Mouse (Mus musculus) heart, embryonic 14.5 days (tissue): ENCODE data around the gene Elmo1. TPM values are rescaled to one million over a fixed set of nuclear protein-coding genes. Genes with fewer than 3 reads are reported as not detected.

Experiments used
- ATAC-seq: fragments of 200-750 bp; cut with Nextera tagmentation; 2 replicates; pipeline ENCODE4 v1.8.0; 2017; ENCODE audit warnings: low read depth, moderate TSS enrichment; ENCODE audit not compliant: insufficient number of reproducible peaks, insufficient read depth, low FRiP score
- H3K27ac ChIP-seq, 2 experiments: fragments of 200-500 bp in 1 of 2; fragments of 300-500 bp in 1 of 2; sonication (generic) in 1 of 2; replicated peaks in 1 of 2; 2 replicates each; pipeline ENCODE4 v1.5.1; 2012 to 2014; ENCODE audit warnings: low read depth in 2 of 2, low read length in 2 of 2, control low read depth in 1 of 2, mild to moderate bottlenecking in 1 of 2, mixed read lengths in 1 of 2; ENCODE audit not compliant: control insufficient read depth in 1 of 2, insufficient read depth in 1 of 2
- H3K27me3 ChIP-seq: fragments of 300-500 bp; sonication (generic); 2 replicates; pipeline ENCODE4 v1.6.1; 2014; ENCODE audit warnings: mild to moderate bottlenecking, low read length, control low read depth; ENCODE audit not compliant: control insufficient read depth, insufficient read depth
- H3K36me3 ChIP-seq: fragments of 300-500 bp; sonication (generic); 2 replicates; pipeline ENCODE4 v1.6.1; 2014; ENCODE audit warnings: mild to moderate bottlenecking, control low read depth, low read length, mixed read lengths; ENCODE audit not compliant: control insufficient read depth, insufficient read depth
- H3K4me1 ChIP-seq, 2 experiments: fragments of 200-500 bp in 1 of 2; fragments of 300-500 bp in 1 of 2; sonication (generic) in 1 of 2; 2 replicates each; pipeline ENCODE4 v1.6.1; 2012 to 2014; ENCODE audit warnings: low read length in 2 of 2, control low read depth in 1 of 2, mixed read lengths in 1 of 2; ENCODE audit not compliant: control insufficient read depth in 2 of 2, insufficient read depth in 2 of 2
- H3K4me2 ChIP-seq: fragments of 300-500 bp; sonication (generic); 2 replicates; pipeline ENCODE4 v1.6.1; 2014; ENCODE audit warnings: mild to moderate bottlenecking, low read length
- H3K4me3 ChIP-seq, 2 experiments: fragments of 200-500 bp in 1 of 2; fragments of 300-500 bp in 1 of 2; sonication (generic) in 1 of 2; 2 replicates each; pipeline ENCODE4 v1.5.1; 2012 to 2014; ENCODE audit warnings: low read length in 2 of 2, mild to moderate bottlenecking in 2 of 2, control low read depth in 1 of 2, low read depth in 1 of 2, moderate library complexity in 1 of 2; ENCODE audit not compliant: control insufficient read depth in 1 of 2, insufficient read depth in 1 of 2
- H3K9ac ChIP-seq: fragments of 300-500 bp; sonication (generic); 2 replicates; pipeline ENCODE4 v1.6.1; 2014; ENCODE audit warnings: mild to moderate bottlenecking, low read length
- H3K9me3 ChIP-seq: fragments of 300-500 bp; sonication (generic); 2 replicates; pipeline ENCODE4 v1.6.1; 2016; ENCODE audit warnings: low read length, control low read depth; ENCODE audit not compliant: control insufficient read depth
- WGBS: fragments of 180-500 bp; shearing (Covaris S2); extraction: QIAGEN DNeasy Blood & Tissue Kit; methylation state at CpG from one replicate; pipeline ENCODE4 v1.1.7; 2014; 5-methylcytosine and 5-hydroxymethylcytosine counted together
- polyA plus RNA-seq: library from polyadenylated mRNA; unstranded; fragments of >200 nt; fragmentation: Nextera tagmentation; extraction: Ambion mirVana; gene quantifications from 2 replicates; pipeline ENCODE4 v1.2.1, GENCODE M21; 2014

Gene Elmo1
- polyA plus RNA-seq, 1 experiment from 2014 or later = 10.4 TPM

- 82% methylated on average over 11 of the region's 11 CpGs for WGBS
- Histone ChIP-seq H3K36me3 (no peaks in the 10 kb centered on the region), H3K4me3 (no peak overlapping the region), H3K9me3 (no peaks in the 10 kb centered on the region), H3K27ac (no peak overlapping the region), H3K9ac (no peak overlapping the region), H3K4me1 (no peaks in the 10 kb centered on the region), H3K27me3 (no peaks in the 10 kb centered on the region), H3K4me2 (no peak overlapping the region)
- no peak for ATAC-seq
Observed at GRCm38 (mm10) chr13:20316139-20316538, 225.7 kb downstream of the Elmo1 start.

GRCm38 (mm10) chr13:20318615-20319219, 228.3 kb downstream of the Elmo1 start:
- no peaks in the 10 kb centered on the region for H3K4me1 ChIP-seq
- H3K4me2 ChIP-seq = no peak overlapping the region
- no peaks in the 10 kb centered on the region for H3K27me3 ChIP-seq
- H3K36me3 ChIP-seq = no peaks in the 10 kb centered on the region
- H3K4me3 ChIP-seq = no peak overlapping the region
- no peak overlapping the region for H3K27ac ChIP-seq
- no peak overlapping the region for H3K9ac ChIP-seq
- WGBS = 82% methylated on average over 3 of the region's 3 CpGs
- no peaks in the 10 kb centered on the region for H3K9me3 ChIP-seq
- no peak for ATAC-seq

- no peak overlapping the region for H3K4me2 ChIP-seq
- WGBS = 74% methylated on average over 5 of the region's 5 CpGs
- no peak overlapping the region for H3K4me3 ChIP-seq
- no peaks in the 10 kb centered on the region for H3K27me3 ChIP-seq
- ATAC-seq = no peak
- no peaks in the 10 kb centered on the region for H3K9me3 ChIP-seq
- H3K36me3 ChIP-seq = no peaks in the 10 kb centered on the region
- H3K27ac ChIP-seq = no peak overlapping the region
- no peaks in the 10 kb centered on the region for H3K4me1 ChIP-seq
- H3K9ac ChIP-seq = no peak overlapping the region
Observed at GRCm38 (mm10) chr13:20320232-20320631, 229.8 kb downstream of the Elmo1 start.

GRCm38 (mm10) chr13:20323478-20323877, 233.1 kb downstream of the Elmo1 start:
- Histone ChIP-seq H3K4me1 (no peaks in the 10 kb centered on the region), H3K27me3 (no peaks in the 10 kb centered on the region), H3K4me3 (no peak overlapping the region), H3K9me3 (no peaks in the 10 kb centered on the region), H3K4me2 (no peak overlapping the region), H3K36me3 (no peaks in the 10 kb centered on the region), H3K9ac (no peak overlapping the region), H3K27ac (no peak overlapping the region)
- ATAC-seq = no peak
- WGBS = 89% methylated on average over 4 of the region's 4 CpGs

GRCm38 (mm10) chr13:20327064-20327463, 236.7 kb downstream of the Elmo1 start:
- Histone ChIP-seq H3K27me3 (no peaks in the 10 kb centered on the region), H3K9me3 (no peaks in the 10 kb centered on the region), H3K4me3 (no peak overlapping the region), H3K27ac (no peak overlapping the region), H3K9ac (no peak overlapping the region), H3K4me2 (no peak overlapping the region), H3K36me3 (no peaks in the 10 kb centered on the region), H3K4me1 (no peaks in the 10 kb centered on the region)
- no peak for ATAC-seq
- 86% methylated on average over 4 of the region's 4 CpGs for WGBS

GRCm38 (mm10) chr13:20327975-20328374, 237.6 kb downstream of the Elmo1 start:
- Histone ChIP-seq H3K9me3 (no peaks in the 10 kb centered on the region), H3K36me3 (no peaks in the 10 kb centered on the region), H3K27me3 (no peaks in the 10 kb centered on the region), H3K4me1 (no peaks in the 10 kb centered on the region), H3K27ac (no peak overlapping the region), H3K9ac (no peak overlapping the region), H3K4me3 (no peak overlapping the region), H3K4me2 (no peak overlapping the region)
- no peak for ATAC-seq
- WGBS = 71% methylated on average over 3 of the region's 3 CpGs

GRCm38 (mm10) chr13:20328672-20329071, 238.3 kb downstream of the Elmo1 start:
- no peaks in the 10 kb centered on the region for H3K27me3 ChIP-seq
- no peak overlapping the region for H3K27ac ChIP-seq
- 95% methylated on average over 1 of the region's 1 CpGs for WGBS
- H3K4me2 ChIP-seq = no peak overlapping the region
- no peak overlapping the region for H3K9ac ChIP-seq
- H3K4me3 ChIP-seq = no peak overlapping the region
- H3K4me1 ChIP-seq = no peaks in the 10 kb centered on the region
- H3K9me3 ChIP-seq = no peaks in the 10 kb centered on the region
- no peaks in the 10 kb centered on the region for H3K36me3 ChIP-seq
- ATAC-seq = no peak

GRCm38 (mm10) chr13:20330954-20331353, 240.6 kb downstream of the Elmo1 start:
- Histone ChIP-seq H3K27me3 (no peaks in the 10 kb centered on the region), H3K36me3 (no peaks in the 10 kb centered on the region), H3K4me1 (no peaks in the 10 kb centered on the region), H3K9ac (no peak overlapping the region), H3K4me3 (no peak overlapping the region), H3K4me2 (no peak overlapping the region), H3K9me3 (no peaks in the 10 kb centered on the region), H3K27ac (no peak overlapping the region)
- WGBS = 86% methylated on average over 7 of the region's 7 CpGs
- ATAC-seq = no peak
